Mouse (Mus musculus): ENCODE data around the gene Ppp1r13b. TPM values are rescaled to one million over a fixed set of nuclear protein-coding genes. Genes with fewer than 3 reads are reported as not detected.

Gene Ppp1r13b
- polyA plus RNA-seq, 1 experiment, result 34.1 TPM

DNA sequence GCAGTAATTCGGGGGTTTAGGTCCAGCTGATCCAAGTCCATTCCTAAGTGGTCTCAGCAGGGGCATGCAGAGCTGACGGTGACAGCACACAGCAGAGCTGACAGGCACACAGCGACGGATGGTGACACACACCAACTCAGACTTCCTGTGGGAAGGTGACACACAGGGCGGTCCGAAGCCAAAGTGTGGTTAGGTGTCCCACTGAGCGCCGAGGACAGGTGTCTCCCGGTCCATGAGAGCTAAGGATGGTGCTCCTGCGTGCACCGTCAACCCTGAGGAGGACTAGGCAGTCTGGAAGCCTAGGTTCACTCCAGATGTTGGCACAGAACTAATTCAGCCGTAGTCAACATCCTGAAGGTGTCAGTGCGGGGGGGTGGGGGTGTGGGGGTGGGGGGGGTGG is 95.8 kb downstream of the Ppp1r13b start:
- WGBS, result 82% methylated on average over 13 of the region's 13 CpGs
- no peak for DNase-seq
- Histone ChIP-seq H3K4me1 (ENCODE audit: control insufficient read depth, insufficient read depth, low read length) (peaks cover 16% of the 10 kb centered on the region), H3K4me3 (replicated peaks; ENCODE audit: extremely low read depth, low read depth, low read length) (no peak overlapping the region)
- TF ChIP-seq CTCF (IDR thresholded peaks at IDR 0.05; ENCODE audit: insufficient read depth, low read length) (no peak), POLR2A (IDR thresholded peaks at IDR 0.05; ENCODE audit: borderline replicate concordance, extremely low read depth, low read depth, low read length) (no peak)

DNA sequence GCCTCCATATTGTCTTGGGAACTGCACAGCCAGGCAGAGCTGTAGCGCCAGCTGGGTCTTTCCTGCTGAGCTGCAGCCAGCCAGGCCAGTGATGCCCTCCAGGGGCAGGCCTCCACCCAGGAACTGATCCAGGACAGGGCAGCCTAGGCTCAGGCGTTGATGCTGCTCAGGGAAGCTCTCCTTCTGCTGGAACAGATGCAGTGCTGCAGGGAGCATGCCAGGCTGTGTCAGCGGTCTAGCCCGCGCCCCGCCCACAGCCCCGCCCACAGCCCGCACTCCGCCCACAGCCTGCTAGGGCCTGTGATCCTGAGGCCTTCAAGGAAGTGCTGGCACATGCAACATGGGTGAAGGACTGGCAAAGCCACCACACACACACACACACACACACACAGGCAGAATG is 98.1 kb downstream of the Ppp1r13b start:
- TF ChIP-seq POLR2A (IDR thresholded peaks at IDR 0.05; ENCODE audit: borderline replicate concordance, extremely low read depth, low read depth, low read length) (no peak), CTCF (IDR thresholded peaks at IDR 0.05; ENCODE audit: insufficient read depth, low read length) (0 out of 2 replicates have a peak, but pooled peaks have one; percentile 2)
- under 1% methylated on average over 9 of the region's 9 CpGs for WGBS
- peaks cover 8% of the 10 kb centered on the region for H3K4me1 ChIP-seq (ENCODE audit: control insufficient read depth, insufficient read depth, low read length)
- peak; percentile 49 for DNase-seq
- H3K4me3 ChIP-seq (replicated peaks; ENCODE audit: extremely low read depth, low read depth, low read length), result no peak overlapping the region

DNA sequence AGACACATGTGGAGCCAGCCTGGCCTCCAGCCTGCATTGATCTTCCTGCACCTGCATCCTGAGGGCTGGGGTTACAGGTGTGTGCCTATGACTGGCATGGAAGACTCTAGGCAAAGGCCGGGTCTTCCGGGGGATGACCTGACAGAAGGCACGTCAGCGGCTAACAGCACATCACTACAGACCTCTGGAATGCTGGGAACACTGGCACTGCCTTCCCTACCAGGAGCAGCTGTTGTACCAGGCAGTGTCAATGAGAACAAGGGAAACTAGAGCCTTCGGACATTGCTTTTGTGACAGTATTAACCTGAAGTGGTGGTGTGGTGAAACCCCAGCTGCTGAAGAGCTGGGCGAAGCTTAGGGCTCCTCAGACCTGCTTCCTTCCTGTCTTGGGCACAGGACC is 99.1 kb downstream of the Ppp1r13b start:
- Histone ChIP-seq H3K4me1 (ENCODE audit: control insufficient read depth, insufficient read depth, low read length) (peaks cover 8% of the 10 kb centered on the region), H3K4me3 (replicated peaks; ENCODE audit: extremely low read depth, low read depth, low read length) (no peak overlapping the region)
- DNase-seq, result no peak
- TF ChIP-seq CTCF (IDR thresholded peaks at IDR 0.05; ENCODE audit: insufficient read depth, low read length), result no peak
- no peak for TF ChIP-seq POLR2A (IDR thresholded peaks at IDR 0.05; ENCODE audit: borderline replicate concordance, extremely low read depth, low read depth, low read length)
- 86% methylated on average over 6 of the region's 6 CpGs for WGBS

DNA sequence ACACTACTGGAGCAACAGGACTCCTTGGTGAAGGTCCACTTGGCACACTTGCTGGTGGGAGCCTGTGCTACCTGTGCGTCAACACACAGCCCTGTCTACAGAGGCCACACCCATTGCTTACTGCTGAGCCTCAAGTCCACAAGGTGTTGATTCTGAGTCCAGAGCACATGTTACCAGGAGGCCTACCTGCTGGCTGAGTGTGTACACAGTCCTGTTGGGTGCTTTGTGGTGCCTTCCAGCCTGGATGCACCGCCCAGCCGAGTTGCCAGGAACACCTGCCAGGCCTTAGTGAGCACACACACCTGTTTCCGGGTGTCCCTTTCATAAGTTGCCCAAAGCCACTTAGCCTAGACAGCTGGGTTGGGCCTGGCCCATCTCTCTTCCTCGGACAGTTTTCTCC is 104.4 kb downstream of the Ppp1r13b start:
- no peak overlapping the region for H3K4me3 ChIP-seq (replicated peaks; ENCODE audit: extremely low read depth, low read depth, low read length)
- no peaks in the 10 kb centered on the region for H3K4me1 ChIP-seq (ENCODE audit: control insufficient read depth, insufficient read depth, low read length)
- 71% methylated on average over 5 of the region's 5 CpGs for WGBS
- no peak for TF ChIP-seq CTCF (IDR thresholded peaks at IDR 0.05; ENCODE audit: insufficient read depth, low read length)
- no peak for TF ChIP-seq POLR2A (IDR thresholded peaks at IDR 0.05; ENCODE audit: borderline replicate concordance, extremely low read depth, low read depth, low read length)
- no peak for DNase-seq

DNA sequence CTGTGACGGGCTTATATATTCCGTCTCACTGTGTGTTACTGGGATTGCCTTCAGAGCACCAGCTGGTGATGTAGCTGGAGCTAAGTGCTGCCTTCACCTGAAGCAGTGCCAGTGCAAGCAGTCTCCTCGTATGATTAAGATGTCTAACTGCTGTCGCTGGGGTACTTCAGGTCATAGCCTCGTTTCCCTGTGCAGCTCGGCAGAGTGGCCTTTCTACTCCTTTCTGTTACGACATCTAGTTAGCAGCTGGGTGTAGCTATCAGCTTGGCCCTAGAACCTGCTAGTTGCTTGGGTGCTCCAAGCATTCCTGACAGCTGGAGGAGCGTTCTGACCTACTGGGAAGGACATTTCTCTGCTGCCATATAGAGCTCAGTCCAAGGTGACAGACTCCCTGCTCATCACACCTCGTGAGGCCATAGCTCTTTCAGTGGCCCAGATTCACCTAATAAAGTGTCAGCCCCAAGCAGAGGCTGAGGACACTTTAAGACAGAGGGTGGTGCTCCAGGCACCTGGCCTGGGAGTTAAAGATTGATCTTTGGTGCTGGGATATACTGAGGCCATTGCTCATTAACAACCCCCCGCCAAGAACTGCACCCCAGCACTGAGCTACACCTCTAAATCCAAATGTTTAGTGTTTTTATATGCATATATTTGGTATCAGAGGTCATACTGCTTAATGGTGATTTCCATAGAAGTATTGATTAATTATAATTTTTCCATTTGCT is 107.3 kb downstream of the Ppp1r13b start:
- Histone ChIP-seq H3K4me1 (ENCODE audit: control insufficient read depth, insufficient read depth, low read length) (no peaks in the 10 kb centered on the region), H3K4me3 (replicated peaks; ENCODE audit: extremely low read depth, low read depth, low read length) (no peak overlapping the region)
- WGBS, result 72% methylated on average over 10 of the region's 10 CpGs
- no peak for DNase-seq
- TF ChIP-seq CTCF (IDR thresholded peaks at IDR 0.05; ENCODE audit: insufficient read depth, low read length) (no peak), POLR2A (IDR thresholded peaks at IDR 0.05; ENCODE audit: borderline replicate concordance, extremely low read depth, low read depth, low read length) (no peak)

DNA sequence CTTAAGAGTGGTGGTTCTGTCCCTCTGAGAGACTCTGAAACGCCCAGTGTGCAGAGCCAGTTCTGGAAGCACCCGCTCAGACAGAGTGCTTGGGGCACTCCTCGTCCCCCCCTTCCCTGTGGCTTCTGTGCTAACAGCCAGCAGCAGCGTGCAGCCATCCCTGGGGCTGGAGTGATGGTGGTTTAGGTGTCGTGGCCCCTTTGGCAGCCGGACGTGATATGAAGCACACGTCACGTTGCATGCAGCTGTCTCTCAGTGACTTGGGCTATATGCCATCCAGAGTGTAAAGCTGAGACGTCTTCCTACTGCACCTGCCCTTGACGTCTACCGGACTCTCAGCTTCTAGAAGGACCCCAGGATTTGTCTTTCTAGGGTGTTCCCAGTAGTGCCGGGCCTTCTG is 109.4 kb downstream of the Ppp1r13b start:
- Histone ChIP-seq H3K4me3 (replicated peaks; ENCODE audit: extremely low read depth, low read depth, low read length) (no peak overlapping the region), H3K4me1 (ENCODE audit: control insufficient read depth, insufficient read depth, low read length) (no peaks in the 10 kb centered on the region)
- TF ChIP-seq POLR2A (IDR thresholded peaks at IDR 0.05; ENCODE audit: borderline replicate concordance, extremely low read depth, low read depth, low read length) (no peak), CTCF (IDR thresholded peaks at IDR 0.05; ENCODE audit: insufficient read depth, low read length) (no peak)
- no peak for DNase-seq
- WGBS, result 81% methylated on average over 13 of the region's 13 CpGs

DNA sequence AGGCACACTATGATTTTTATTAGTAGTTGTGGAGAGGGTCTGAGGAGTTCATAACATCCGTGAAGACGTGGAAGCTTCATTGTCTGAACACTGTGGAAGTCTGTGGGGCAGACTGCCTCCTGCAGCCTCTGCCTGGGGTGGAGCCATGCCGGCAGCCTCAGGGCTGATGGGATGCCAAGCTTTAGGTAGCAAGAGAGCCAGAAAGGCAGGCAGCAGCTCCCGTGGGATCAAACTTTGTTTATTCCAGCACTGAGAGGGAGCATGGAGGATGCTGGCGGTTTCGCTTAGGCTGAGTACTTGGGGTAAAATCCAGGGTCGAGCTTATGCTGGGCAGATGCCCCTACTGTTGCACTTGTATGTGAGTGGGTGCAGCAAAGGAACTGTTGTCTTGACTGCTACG is 110.7 kb downstream of the Ppp1r13b start:
- DNase-seq, result no peak
- WGBS, result 73% methylated on average over 8 of the region's 8 CpGs
- TF ChIP-seq CTCF (IDR thresholded peaks at IDR 0.05; ENCODE audit: insufficient read depth, low read length) (no peak), POLR2A (IDR thresholded peaks at IDR 0.05; ENCODE audit: borderline replicate concordance, extremely low read depth, low read depth, low read length) (no peak)
- Histone ChIP-seq H3K4me3 (replicated peaks; ENCODE audit: extremely low read depth, low read depth, low read length) (no peak overlapping the region), H3K4me1 (ENCODE audit: control insufficient read depth, insufficient read depth, low read length) (no peaks in the 10 kb centered on the region)

DNA sequence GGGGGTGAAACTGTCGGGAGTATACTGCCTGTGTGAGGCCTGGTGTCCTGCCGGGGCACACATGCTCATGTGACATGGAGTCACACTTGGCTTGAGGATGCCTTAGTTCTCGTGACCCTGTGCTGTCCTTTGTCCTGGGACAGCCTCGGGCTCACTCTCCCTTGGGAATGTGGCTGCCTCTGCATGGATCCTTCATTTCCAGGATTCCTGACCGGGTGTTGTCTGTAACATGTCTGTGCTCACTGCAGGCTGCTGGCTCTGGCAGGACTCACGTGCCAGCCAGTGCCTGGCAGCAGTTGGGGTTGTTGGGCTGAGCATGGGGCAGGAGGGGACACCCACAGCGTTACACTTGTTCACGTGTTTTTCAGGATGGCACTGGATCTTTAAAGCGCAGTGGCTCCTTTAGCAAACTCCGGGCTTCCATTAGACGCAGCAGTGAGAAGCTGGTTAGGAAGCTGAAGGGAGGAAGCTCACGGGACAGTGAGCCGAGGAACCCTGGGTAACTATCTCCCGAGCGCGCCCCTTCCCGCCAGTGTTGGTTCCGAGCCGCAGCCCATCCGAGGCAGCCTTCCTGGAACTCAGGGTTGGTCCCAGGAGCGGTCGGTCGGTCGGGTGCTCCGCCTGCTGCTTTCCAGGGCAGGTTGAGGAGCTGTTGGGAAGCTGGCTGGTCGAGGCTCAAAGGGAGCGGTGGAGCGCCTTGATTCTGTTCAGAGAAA is 112.6 kb downstream of the Ppp1r13b start:
- WGBS, result 86% methylated on average over 28 of the region's 28 CpGs
- Histone ChIP-seq H3K4me3 (replicated peaks; ENCODE audit: extremely low read depth, low read depth, low read length) (no peak overlapping the region), H3K4me1 (ENCODE audit: control insufficient read depth, insufficient read depth, low read length) (no peaks in the 10 kb centered on the region)
- no peak for DNase-seq
- TF ChIP-seq CTCF (IDR thresholded peaks at IDR 0.05; ENCODE audit: insufficient read depth, low read length), result no peak
- no peak for TF ChIP-seq POLR2A (IDR thresholded peaks at IDR 0.05; ENCODE audit: borderline replicate concordance, extremely low read depth, low read depth, low read length)

DNA sequence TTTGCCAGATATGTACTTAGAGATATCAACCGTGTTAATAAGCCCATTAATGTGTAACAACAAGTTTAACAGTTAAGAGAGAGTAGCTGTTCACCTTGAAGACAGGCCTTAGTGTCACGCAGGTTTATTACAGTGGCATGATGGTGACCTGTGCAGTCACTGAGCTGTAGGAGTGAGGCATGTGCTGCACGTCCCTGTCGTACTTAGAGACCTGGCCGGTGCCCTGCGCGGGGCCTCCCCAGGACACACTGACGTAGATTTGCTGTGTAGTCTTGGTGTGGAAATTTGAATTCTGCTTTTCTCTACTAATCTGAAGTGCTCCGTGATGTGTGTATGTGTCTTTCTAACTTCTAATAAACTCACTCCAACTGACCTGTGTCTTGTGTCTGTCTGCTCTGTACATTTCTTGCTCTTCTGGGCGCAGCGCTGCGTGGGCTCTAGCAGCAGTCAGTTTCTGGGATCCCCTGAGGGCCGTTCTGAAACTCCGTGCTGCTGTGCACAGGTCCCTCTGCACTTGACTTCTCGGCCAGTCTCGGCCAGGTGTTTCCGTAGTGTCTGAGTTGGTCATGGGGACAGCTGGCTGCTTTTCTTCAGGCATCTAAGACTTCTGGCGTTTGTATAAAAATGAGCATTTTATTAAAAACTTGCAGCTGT is 113.3 kb downstream of the Ppp1r13b start:
- no peak overlapping the region for H3K4me3 ChIP-seq (replicated peaks; ENCODE audit: extremely low read depth, low read depth, low read length)
- no peak for DNase-seq
- no peak for TF ChIP-seq CTCF (IDR thresholded peaks at IDR 0.05; ENCODE audit: insufficient read depth, low read length)
- no peak for TF ChIP-seq POLR2A (IDR thresholded peaks at IDR 0.05; ENCODE audit: borderline replicate concordance, extremely low read depth, low read depth, low read length)
- no peaks in the 10 kb centered on the region for H3K4me1 ChIP-seq (ENCODE audit: control insufficient read depth, insufficient read depth, low read length)
- WGBS, result 87% methylated on average over 18 of the region's 18 CpGs
